In genomic region chr11:35337493-35337892, GRCm38 (mm10) we compare ENCODE assay signal across 9 mouse cellular contexts.
DNase-seq lines count a peak whose midpoint lies in the region.
"Had no signal": no experiment of that assay in that cellular context is flagged by ENCODE, and none has a peak within 500 bp of the region (broad histone marks: within the 10 kb centered on the region; RNA-seq: fewer than 3 reads in every experiment).

No protein-coding gene starts in this region.

- peak; percentile 9 for DNase-seq in gastrocnemius, adult 18-20 months (ENCODE audit: low spot score)
- no peak for DNase-seq in gastrocnemius, postnatal 25 days
- peak; percentile 32 for DNase-seq in layer of hippocampus, adult 9-11 months
- DNase-seq in layer of hippocampus, postnatal 14 days (ENCODE audit: low spot score in 2 of 2): no peak
- DNase-seq in adrenal gland, postnatal 14 days: peak; percentile 78
- DNase-seq in cerebellum, postnatal 10 days: peak; percentile 88 to 93
- no peak for DNase-seq in thymus, postnatal 14 days
- DNase-seq in liver: no peak
- DNase-seq: embryo, embryonic 11 days had no signal

Comparison
In these comparisons a context has a peak if more than half of its experiments do, and no peak if none do; other contexts are left out.
1. DNase-seq: peak in gastrocnemius, adult 18-20 months (single experiment), layer of hippocampus, adult 9-11 months (single experiment), adrenal gland, postnatal 14 days (single experiment) and cerebellum, postnatal 10 days (2 of 2); none in gastrocnemius, postnatal 25 days (single experiment), layer of hippocampus, postnatal 14 days (0 of 2), thymus, postnatal 14 days (single experiment) and liver (single experiment).